Mouse (Mus musculus): ENCODE data around the gene Calm2.

- TF ChIP-seq CTCF (IDR thresholded peaks at IDR 0.05; ENCODE audit: borderline replicate concordance, insufficient read depth, low read depth, low read length) (no peak), POLR2A (IDR thresholded peaks at IDR 0.05; ENCODE audit: borderline replicate concordance, insufficient read depth, low read length) (no peak)
Observed at GRCm38 (mm10) chr17:87457961-87458360, 11.2 kb upstream of the Calm2 start.

All from cerebellum, adult 2 months (tissue).